Mouse (Mus musculus): ENCODE results near the gene Pidd1. TPM values are rescaled to one million over a fixed set of nuclear protein-coding genes. Genes with fewer than 3 reads are reported as not detected.

Gene Pidd1
- polyA plus RNA-seq, 1 experiment, result 22.1 TPM

- peak within 1 kb of the TSS; percentile 77 for H3K9ac ChIP-seq (ENCODE audit: low read depth, poor library complexity, severe bottlenecking)
- peak within 1 kb of the TSS; percentile 68 for H3K27ac ChIP-seq (ENCODE audit: insufficient read depth, low read length)
- H3K27me3 ChIP-seq (ENCODE audit: control insufficient read depth, insufficient read depth, low read length, poor library complexity, severe bottlenecking), result no peaks in the 10 kb centered on the region
- peaks cover 18% of the 10 kb centered on the region for H3K36me3 ChIP-seq (ENCODE audit: control insufficient read depth, insufficient read depth, low read length, poor library complexity, severe bottlenecking)
- TF ChIP-seq POLR2A (IDR thresholded peaks at IDR 0.05; ENCODE audit: insufficient read depth, low read length) (peak; percentile 41), CTCF (IDR thresholded peaks at IDR 0.05; ENCODE audit: low read depth, low read length) (no peak)
- peaks cover 5% of the 10 kb centered on the region for H3K4me1 ChIP-seq (ENCODE audit: control insufficient read depth, insufficient read depth, low read length)
- no peaks in the 10 kb centered on the region for H3K9me3 ChIP-seq (replicated peaks; ENCODE audit: control insufficient read depth, insufficient read depth, low read length, poor library complexity, severe bottlenecking)
- H3K4me3 ChIP-seq (ENCODE audit: low read depth, low read length), result peak within 1 kb of the TSS; percentile 88
Measured at GRCm38 (mm10) chr7:141467230-141468030, 23.6 kb upstream of the Pidd1 start, which contains the start of gene Cd151. Gene Cd151 (plus strand): TSS chr7:141467392.

DNA sequence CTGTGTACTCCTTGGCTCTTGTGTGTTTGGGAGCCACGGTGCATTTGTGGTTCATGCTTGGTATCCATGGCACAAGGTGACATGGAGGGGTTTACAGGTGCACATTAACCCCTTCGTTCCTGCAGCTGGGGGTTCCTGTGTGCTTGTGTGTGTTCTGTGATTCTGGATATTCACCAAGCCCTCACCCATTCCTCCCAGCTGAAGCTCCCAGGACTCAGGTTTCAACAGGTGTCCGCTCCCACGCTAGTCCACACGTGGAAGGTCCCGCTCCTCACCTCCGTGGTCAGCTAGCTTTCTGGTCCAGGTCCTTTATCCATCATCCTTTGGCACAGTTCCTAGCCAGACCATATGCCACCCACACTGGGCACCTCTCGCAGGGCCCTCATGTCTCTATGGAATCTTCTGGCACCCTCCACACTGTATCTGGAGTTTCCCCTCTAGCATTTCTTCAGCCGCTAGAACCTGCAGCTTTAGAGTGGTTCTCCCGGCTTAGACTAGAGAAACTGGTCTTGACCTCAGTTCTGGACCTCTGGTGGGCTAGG lies 22.9 kb upstream of the Pidd1 start:
- peaks cover 5% of the 10 kb centered on the region for H3K4me1 ChIP-seq (ENCODE audit: control insufficient read depth, insufficient read depth, low read length)
- peak overlapping the region; percentile 56 for H3K4me3 ChIP-seq (ENCODE audit: low read depth, low read length)
- TF ChIP-seq EP300 (IDR thresholded peaks at IDR 0.05; ENCODE audit: insufficient read depth, low read depth, low read length) (no peak), CTCF (IDR thresholded peaks at IDR 0.05; ENCODE audit: low read depth, low read length) (no peak)
- H3K36me3 ChIP-seq (ENCODE audit: control insufficient read depth, insufficient read depth, low read length, poor library complexity, severe bottlenecking), result peaks cover 12% of the 10 kb centered on the region
- H3K9me3 ChIP-seq (replicated peaks; ENCODE audit: control insufficient read depth, insufficient read depth, low read length, poor library complexity, severe bottlenecking), result no peaks in the 10 kb centered on the region
- H3K9ac ChIP-seq (ENCODE audit: low read depth, poor library complexity, severe bottlenecking), result peak overlapping the region; percentile 77
- H3K27ac ChIP-seq (ENCODE audit: insufficient read depth, low read length), result peak overlapping the region; percentile 30; the same call in 1 of the 2 replicates
- no peaks in the 10 kb centered on the region for H3K27me3 ChIP-seq (ENCODE audit: control insufficient read depth, insufficient read depth, low read length, poor library complexity, severe bottlenecking)

GRCm38 (mm10) chr7:141466045-141466394 lies 22.2 kb upstream of the Pidd1 start:
- H3K27ac ChIP-seq (ENCODE audit: insufficient read depth, low read length), result no peak overlapping the region
- H3K4me1 ChIP-seq (ENCODE audit: control insufficient read depth, insufficient read depth, low read length), result peaks cover 5% of the 10 kb centered on the region
- no peak overlapping the region for H3K4me3 ChIP-seq (ENCODE audit: low read depth, low read length)

DNA sequence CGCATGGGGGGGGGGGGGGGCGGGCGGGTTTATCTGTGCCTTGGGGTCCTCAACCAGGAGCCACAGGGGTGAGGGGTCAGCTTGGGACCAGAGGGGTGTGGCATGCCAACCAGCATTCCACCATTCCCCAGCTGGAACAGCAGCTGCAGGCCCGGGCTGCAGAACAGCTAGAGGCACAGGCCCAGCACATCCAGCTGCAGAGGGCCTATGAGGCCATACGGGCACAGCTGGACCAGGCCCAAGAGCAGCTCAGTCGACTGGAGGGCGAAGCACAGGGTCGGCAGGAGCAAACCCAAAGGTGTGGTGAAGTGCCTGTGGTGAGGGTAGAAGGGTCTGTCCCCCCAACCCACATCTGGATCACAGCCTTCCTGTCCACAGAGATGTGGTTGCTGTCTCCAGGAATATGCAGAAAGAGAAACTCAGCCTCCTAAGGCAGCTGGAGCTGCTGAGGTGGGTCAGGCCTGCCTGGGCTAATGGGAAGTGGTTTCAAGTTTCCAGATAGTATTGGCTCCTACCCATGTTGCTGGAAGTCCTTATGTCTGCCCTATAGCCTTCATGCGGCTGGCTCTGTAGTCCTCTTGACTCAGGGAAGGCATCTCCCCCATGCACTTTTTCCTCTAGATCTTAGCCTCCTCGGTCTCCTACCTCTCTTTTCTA lies 21.7 kb upstream of the Pidd1 start:
- no peak overlapping the region for H3K4me3 ChIP-seq (ENCODE audit: low read depth, low read length)

More at GRCm38 (mm10) chr7:141466045-141466394, 22.2 kb upstream of the Pidd1 start:
- Histone ChIP-seq H3K36me3 (ENCODE audit: control insufficient read depth, insufficient read depth, low read length, poor library complexity, severe bottlenecking) (peaks cover 7% of the 10 kb centered on the region), H3K9ac (ENCODE audit: low read depth, poor library complexity, severe bottlenecking) (no peak overlapping the region), H3K27me3 (ENCODE audit: control insufficient read depth, insufficient read depth, low read length, poor library complexity, severe bottlenecking) (no peaks in the 10 kb centered on the region), H3K9me3 (replicated peaks; ENCODE audit: control insufficient read depth, insufficient read depth, low read length, poor library complexity, severe bottlenecking) (no peaks in the 10 kb centered on the region)
- TF ChIP-seq CTCF (IDR thresholded peaks at IDR 0.05; ENCODE audit: low read depth, low read length), result no peak
- TF ChIP-seq POLR2A (IDR thresholded peaks at IDR 0.05; ENCODE audit: insufficient read depth, low read length), result no peak
- no peak for TF ChIP-seq EP300 (IDR thresholded peaks at IDR 0.05; ENCODE audit: insufficient read depth, low read depth, low read length)

DNA sequence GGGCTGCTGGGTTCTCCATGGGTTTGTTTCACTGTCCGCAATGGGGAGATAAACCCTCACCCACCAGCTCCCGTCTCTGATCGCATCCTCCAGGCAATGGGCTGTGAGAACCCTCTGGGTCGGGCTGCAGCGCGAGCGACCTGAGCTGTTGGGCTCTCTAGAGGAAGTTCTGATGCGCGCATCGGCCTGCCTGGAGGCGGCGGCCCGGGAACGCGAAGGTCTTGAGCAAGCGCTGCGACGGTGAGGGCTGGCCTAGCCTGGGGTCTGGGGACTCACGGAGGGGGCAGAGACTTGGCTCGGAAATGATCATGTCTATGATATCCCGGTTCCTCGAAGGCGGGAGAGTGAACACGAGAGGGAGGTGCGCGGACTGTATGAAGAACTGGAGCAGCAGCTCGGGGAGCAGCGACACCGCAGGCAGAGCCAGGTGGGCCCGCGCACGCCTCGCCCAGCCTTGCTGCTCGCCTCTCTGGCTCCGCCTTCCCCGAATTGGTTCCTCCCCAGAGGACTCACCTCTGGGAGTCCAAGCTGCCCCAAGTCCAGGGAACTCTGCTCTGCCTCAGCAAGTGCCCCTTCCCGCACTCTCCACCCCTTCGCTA lies 20.9 kb upstream of the Pidd1 start:
- Histone ChIP-seq H3K27ac (ENCODE audit: insufficient read depth, low read length) (no peak overlapping the region), H3K27me3 (ENCODE audit: control insufficient read depth, insufficient read depth, low read length, poor library complexity, severe bottlenecking) (no peaks in the 10 kb centered on the region), H3K9me3 (replicated peaks; ENCODE audit: control insufficient read depth, insufficient read depth, low read length, poor library complexity, severe bottlenecking) (no peaks in the 10 kb centered on the region), H3K4me3 (ENCODE audit: low read depth, low read length) (peak overlapping the region; percentile 60), H3K36me3 (ENCODE audit: control insufficient read depth, insufficient read depth, low read length, poor library complexity, severe bottlenecking) (no peaks in the 10 kb centered on the region), H3K4me1 (ENCODE audit: control insufficient read depth, insufficient read depth, low read length) (peaks cover 5% of the 10 kb centered on the region), H3K9ac (ENCODE audit: low read depth, poor library complexity, severe bottlenecking) (peak overlapping the region; percentile 5)
- TF ChIP-seq EP300 (IDR thresholded peaks at IDR 0.05; ENCODE audit: insufficient read depth, low read depth, low read length) (no peak), CTCF (IDR thresholded peaks at IDR 0.05; ENCODE audit: low read depth, low read length) (no peak), POLR2A (IDR thresholded peaks at IDR 0.05; ENCODE audit: insufficient read depth, low read length) (no peak)

More for the DNA sequence above, 21.7 kb upstream of the Pidd1 start:
- Histone ChIP-seq H3K27me3 (ENCODE audit: control insufficient read depth, insufficient read depth, low read length, poor library complexity, severe bottlenecking) (no peaks in the 10 kb centered on the region), H3K4me1 (ENCODE audit: control insufficient read depth, insufficient read depth, low read length) (peaks cover 5% of the 10 kb centered on the region), H3K9ac (ENCODE audit: low read depth, poor library complexity, severe bottlenecking) (peak overlapping the region; percentile 5; the same call in 1 of the 2 replicates), H3K9me3 (replicated peaks; ENCODE audit: control insufficient read depth, insufficient read depth, low read length, poor library complexity, severe bottlenecking) (no peaks in the 10 kb centered on the region), H3K27ac (ENCODE audit: insufficient read depth, low read length) (no peak overlapping the region), H3K36me3 (ENCODE audit: control insufficient read depth, insufficient read depth, low read length, poor library complexity, severe bottlenecking) (peaks cover 2% of the 10 kb centered on the region; the same call in 1 of the 2 replicates)
- no peak for TF ChIP-seq POLR2A (IDR thresholded peaks at IDR 0.05; ENCODE audit: insufficient read depth, low read length)
- no peak for TF ChIP-seq CTCF (IDR thresholded peaks at IDR 0.05; ENCODE audit: low read depth, low read length)
- no peak for TF ChIP-seq EP300 (IDR thresholded peaks at IDR 0.05; ENCODE audit: insufficient read depth, low read depth, low read length)
